Mouse (Mus musculus) bone marrow macrophage, adult 2 months (primary cell): ENCODE measurements around the gene Chst14. TPM values are rescaled to one million over a fixed set of nuclear protein-coding genes. Genes with fewer than 3 reads are reported as not detected.

ENCODE experiments used
- H3K27ac ChIP-seq: 2 replicates; pipeline ENCODE4 v1.5.1; 2012; ENCODE audit warnings: low read depth, low read length; ENCODE audit not compliant: insufficient read depth
- H3K4me1 ChIP-seq: 2 replicates; pipeline ENCODE4 v1.6.1; 2012; ENCODE audit warnings: low read length; ENCODE audit not compliant: control insufficient read depth, insufficient read depth
- H3K4me3 ChIP-seq: 2 replicates; pipeline ENCODE4 v1.5.1; 2012; ENCODE audit warnings: mild to moderate bottlenecking, low read length, moderate library complexity; ENCODE audit not compliant: insufficient read depth
- CTCF ChIP-seq: IDR thresholded peaks from 2 replicates; pipeline ENCODE4 v1.5.1; 2012; ENCODE audit warnings: low read depth, mild to moderate bottlenecking, low read length, moderate library complexity
- POLR2A ChIP-seq: IDR thresholded peaks from 2 replicates; pipeline ENCODE4 v1.6.1; 2012; ENCODE audit warnings: mild to moderate bottlenecking, low read depth, low read length, borderline replicate concordance
- polyA plus RNA-seq: library from polyadenylated mRNA; stranded (reverse); fragments of >200 nt; gene quantifications from 2 replicates; pipeline ENCODE4 v1.2.4, GENCODE M21; 2012; ENCODE audit not compliant: missing spikeins, insufficient read depth, insufficient read length

Gene Chst14
- polyA plus RNA-seq, 1 experiment, result 21.3 TPM

DNA sequence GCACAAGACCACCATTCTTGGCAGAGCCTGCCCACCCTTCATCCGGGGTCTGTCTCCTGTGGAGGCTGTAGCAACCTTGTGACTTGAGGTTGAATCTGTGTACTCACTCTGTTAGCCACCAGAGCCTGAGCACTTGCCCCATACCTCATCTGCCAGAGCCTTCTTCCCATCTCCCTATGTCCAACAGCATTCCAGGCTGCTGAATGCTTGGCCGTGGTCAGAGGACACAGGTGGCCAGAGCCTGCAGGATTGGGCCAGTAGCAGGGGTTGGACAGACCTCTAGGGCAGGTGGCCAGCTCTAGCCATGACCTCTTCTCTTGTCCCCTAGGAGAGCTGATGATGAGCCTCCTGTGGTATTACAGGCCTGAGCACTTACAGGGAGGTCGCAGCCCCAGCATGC lies 5.9 kb upstream of the Chst14 start:
- no peak for TF ChIP-seq CTCF
- TF ChIP-seq POLR2A, result no peak
- Histone ChIP-seq H3K27ac (no peak overlapping the region), H3K4me3 (no peak overlapping the region), H3K4me1 (peaks cover 15% of the 10 kb centered on the region)

DNA sequence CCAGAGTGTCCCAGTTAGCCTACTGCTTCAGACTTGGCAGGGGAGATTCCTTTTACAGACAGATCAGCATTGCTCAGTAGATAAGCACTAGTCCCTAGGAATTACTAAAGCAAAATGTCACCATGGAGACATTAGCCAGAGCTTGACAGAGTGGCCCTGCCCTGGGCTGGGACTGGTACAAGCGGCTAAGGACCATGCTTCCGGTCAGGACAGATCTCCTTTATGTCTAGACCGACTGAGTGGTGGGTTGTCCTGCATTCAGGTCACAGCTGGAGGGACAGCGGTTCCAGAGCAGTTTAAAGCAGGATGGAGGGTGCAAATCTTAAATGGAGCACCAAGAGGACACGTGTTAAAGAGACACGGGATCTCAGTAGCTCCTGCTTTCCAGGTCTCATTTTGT lies 344 bp upstream of the Chst14 start:
- TF ChIP-seq CTCF (no peak), POLR2A (no peak)
- peak overlapping the region; percentile 46 for H3K4me3 ChIP-seq
- peaks cover 23% of the 10 kb centered on the region for H3K4me1 ChIP-seq
- no peak overlapping the region for H3K27ac ChIP-seq

DNA sequence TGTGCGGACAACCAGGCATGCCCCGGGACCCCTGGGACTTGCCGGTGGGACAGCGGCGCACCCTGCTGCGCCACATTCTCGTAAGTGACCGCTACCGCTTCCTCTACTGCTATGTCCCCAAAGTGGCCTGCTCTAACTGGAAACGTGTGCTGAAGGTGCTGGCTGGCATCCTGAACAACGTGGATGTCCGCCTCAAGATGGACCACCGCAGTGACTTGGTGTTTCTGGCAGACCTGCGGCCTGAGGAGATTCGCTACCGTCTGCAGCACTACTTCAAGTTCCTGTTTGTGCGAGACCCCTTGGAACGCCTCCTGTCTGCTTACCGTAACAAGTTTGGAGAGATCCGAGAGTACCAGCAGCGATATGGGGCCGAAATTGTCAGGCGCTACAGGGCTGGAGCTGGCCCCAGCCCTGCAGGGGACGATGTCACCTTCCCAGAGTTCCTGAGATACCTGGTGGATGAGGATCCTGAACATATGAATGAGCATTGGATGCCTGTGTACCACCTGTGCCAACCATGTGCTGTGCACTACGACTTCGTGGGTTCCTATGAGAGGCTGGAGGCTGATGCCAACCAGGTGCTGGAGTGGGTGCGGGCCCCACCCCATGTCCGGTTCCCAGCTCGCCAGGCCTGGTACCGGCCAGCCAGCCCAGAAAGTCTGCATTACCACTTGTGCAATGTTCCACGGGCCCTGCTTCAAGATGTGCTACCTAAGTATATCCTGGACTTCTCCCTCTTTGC lies 873 bp downstream of the Chst14 start:
- no peak for TF ChIP-seq POLR2A
- no peak for TF ChIP-seq CTCF
- Histone ChIP-seq H3K4me1 (peaks cover 21% of the 10 kb centered on the region), H3K4me3 (peak overlapping the region; percentile 84), H3K27ac (no peak overlapping the region)

DNA sequence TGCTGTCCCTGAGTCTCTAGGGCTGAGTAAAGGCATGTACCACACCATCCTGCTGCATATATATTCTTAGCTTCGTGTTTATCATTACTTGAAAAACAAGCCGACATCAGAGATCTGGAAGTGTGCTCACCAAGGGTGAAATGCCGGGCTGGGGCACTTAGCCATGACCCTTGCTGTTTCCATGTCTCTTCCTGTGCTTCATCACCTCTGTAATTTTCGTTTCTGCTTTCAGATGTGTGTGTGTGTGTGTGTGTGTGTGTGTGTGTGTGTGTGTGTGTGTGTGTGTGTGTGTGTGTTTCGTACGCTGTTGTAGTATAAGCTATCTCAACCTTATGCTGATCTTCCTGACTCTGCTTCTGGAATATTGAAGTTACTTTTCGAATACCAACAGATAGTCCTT lies 15.0 kb downstream of the Chst14 start:
- TF ChIP-seq CTCF, result no peak
- TF ChIP-seq POLR2A, result no peak
- Histone ChIP-seq H3K4me3 (no peak overlapping the region), H3K4me1 (no peaks in the 10 kb centered on the region), H3K27ac (no peak overlapping the region)

DNA sequence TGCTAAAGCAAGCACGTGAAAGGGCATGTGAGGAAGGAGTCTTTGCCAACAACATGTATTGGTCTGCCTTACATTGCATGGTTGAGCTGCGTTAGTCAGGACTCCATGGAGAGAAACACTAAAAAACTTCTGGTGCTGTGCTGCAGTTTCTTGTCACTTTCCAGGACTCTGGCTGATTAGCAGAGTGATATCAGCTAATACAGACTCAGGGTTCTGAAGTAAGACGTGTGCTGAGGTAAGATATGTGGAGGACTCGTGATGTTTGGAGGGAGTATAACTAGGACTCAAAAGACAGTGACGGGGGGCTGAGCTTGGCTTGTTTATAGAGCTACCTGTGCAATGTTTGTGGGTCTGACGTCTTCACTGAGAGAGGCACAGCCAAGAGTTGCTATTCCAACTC lies 16.9 kb downstream of the Chst14 start:
- no peak overlapping the region for H3K27ac ChIP-seq
- no peaks in the 10 kb centered on the region for H3K4me1 ChIP-seq
- TF ChIP-seq POLR2A, result no peak
- TF ChIP-seq CTCF, result no peak
- no peak overlapping the region for H3K4me3 ChIP-seq

DNA sequence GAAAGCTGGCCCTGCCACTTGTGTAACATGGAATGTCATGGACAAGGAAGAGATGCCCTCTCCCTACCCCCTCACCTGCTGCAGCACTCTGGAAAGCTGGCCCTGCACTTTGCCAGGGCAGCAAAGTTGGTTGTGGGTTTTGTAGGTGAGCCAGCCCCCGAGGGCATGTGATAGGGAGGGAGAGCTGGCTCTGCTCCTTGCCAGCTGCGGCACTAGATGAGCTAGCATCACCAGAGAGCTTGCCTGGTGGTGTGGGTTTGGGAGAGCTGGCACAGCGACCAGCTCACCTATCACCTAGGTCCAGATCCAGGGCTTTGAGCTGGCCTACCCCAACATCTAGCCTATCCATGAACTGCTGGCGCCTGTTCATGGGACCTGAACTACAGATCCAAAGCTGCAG lies 22.5 kb downstream of the Chst14 start:
- H3K27ac ChIP-seq, result no peak overlapping the region
- no peaks in the 10 kb centered on the region for H3K4me1 ChIP-seq
- H3K4me3 ChIP-seq, result no peak overlapping the region
- TF ChIP-seq CTCF (no peak), POLR2A (no peak)

DNA sequence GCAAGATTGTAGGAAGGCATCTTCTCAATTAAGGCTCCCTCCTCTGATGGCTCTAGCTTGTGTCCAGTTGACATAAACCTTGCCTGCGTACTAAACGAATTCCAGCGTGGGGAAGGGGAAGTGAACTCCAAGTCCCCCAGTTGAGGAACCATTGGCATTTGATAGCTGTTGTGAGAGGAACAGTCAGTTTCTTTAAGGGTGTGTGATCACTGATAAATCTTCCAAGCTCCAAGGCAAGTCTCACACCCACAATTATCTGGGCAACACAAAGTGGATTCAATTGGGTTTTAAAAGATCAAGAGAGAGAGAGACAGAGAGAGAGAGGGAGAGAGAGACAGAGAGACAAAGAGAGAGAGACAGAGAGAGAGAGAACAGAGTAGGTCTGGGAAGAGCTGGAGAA lies 23.4 kb downstream of the Chst14 start:
- no peaks in the 10 kb centered on the region for H3K4me1 ChIP-seq
- no peak overlapping the region for H3K27ac ChIP-seq
- no peak for TF ChIP-seq POLR2A
- no peak for TF ChIP-seq CTCF
- no peak overlapping the region for H3K4me3 ChIP-seq

DNA sequence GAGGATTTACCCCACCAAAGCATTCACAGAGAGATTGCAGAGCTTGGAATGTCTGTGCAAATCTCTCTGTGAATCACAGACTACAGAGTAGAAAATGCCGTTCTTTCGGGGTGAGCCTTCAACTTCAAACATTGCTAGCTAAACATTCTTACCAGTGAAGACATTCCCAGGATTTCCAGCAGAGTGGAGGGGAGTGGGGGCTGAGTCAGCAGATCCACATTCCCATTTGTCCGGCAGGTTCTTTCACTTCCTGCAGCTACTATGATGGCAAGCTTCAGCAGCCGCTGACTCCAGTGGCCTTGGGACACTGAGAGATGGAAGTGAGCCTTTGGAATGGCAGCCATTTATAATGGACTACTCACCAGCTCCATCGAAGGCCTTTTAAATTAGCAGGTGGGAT lies 30.2 kb downstream of the Chst14 start:
- TF ChIP-seq POLR2A (no peak), CTCF (no peak)
- Histone ChIP-seq H3K27ac (no peak overlapping the region), H3K4me3 (no peak overlapping the region), H3K4me1 (peaks cover 39% of the 10 kb centered on the region)

DNA sequence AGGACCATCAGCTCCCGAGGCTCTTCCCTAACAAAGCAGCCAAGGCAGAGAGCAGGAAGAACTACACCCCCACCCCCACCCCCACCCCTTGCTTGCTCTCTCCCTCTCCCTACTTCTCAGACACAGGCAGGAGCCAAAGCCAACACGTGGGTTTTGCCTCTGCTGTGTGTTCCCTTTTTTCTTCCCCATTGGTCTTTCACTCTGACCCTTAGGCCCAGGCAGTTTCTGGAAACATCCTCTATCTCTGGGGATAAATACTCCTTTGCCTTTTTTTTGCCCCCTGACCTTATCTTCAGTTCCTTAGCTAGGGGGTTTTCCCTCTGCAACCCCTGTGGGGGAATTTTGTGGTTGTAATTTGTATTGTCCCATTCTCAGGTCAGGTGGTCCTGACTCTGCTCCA lies 33.3 kb downstream of the Chst14 start:
- peak overlapping the region; percentile 92 for H3K27ac ChIP-seq
- H3K4me1 ChIP-seq, result peaks cover 52% of the 10 kb centered on the region
- no peak overlapping the region for H3K4me3 ChIP-seq
- no peak for TF ChIP-seq CTCF
- no peak for TF ChIP-seq POLR2A

DNA sequence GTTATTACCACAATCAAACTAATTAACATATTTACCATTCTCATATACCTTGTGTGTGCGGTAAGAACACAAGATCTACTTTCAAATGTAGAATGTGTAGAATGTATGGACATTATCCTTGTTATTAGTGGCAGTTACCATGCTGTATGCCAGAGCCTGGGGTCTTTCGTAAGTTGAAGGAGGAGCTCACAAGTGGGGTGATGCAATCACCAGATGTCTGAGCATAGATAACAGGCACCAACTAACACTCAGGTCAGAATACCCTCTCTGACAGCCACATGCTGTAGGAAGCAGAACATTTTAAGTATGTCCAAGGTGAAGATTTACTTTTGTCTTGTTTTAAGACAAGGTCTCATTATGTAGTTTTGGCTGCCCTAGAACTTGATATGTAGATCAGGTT lies 34.1 kb downstream of the Chst14 start:
- H3K27ac ChIP-seq, result peak overlapping the region; percentile 92

More for the DNA sequence above, 34.1 kb downstream of the Chst14 start:
- Histone ChIP-seq H3K4me1 (peaks cover 54% of the 10 kb centered on the region), H3K4me3 (no peak overlapping the region)
- TF ChIP-seq CTCF, result no peak
- no peak for TF ChIP-seq POLR2A
